Mouse (Mus musculus) myocyte (in vitro differentiated cells): Measurements from ENCODE around the gene Tenm4.

Experiments
- CEBPB ChIP-seq: IDR thresholded peaks from 2 replicates; pipeline ENCODE4 v1.6.1; 2011; ENCODE audit warnings: mild to moderate bottlenecking, moderate library complexity; ENCODE audit not compliant: poor library complexity, insufficient read depth, severe bottlenecking
- MYOG ChIP-seq, 3 experiments: IDR thresholded peaks; one replicate each; pipeline ENCODE4 v1.6.1; 2011; ENCODE audit warnings: control low read depth in 2 of 3, low read depth in 2 of 3, mild to moderate bottlenecking in 2 of 3; ENCODE audit not compliant: insufficient read length in 2 of 3, control insufficient read depth in 1 of 3, insufficient read depth in 1 of 3
- POLR2A ChIP-seq: IDR thresholded peaks from one replicate; pipeline ENCODE4 v1.6.1; 2011; ENCODE audit warnings: low read depth, mild to moderate bottlenecking, control low read depth, moderate library complexity; ENCODE audit not compliant: insufficient read length
- TCF12 ChIP-seq: IDR thresholded peaks from one replicate; pipeline ENCODE4 v1.6.1; 2011; ENCODE audit warnings: mild to moderate bottlenecking, control low read depth; ENCODE audit not compliant: poor library complexity, insufficient read depth, severe bottlenecking
- USF1 ChIP-seq: IDR thresholded peaks from one replicate; pipeline ENCODE4 v1.6.1; 2011; ENCODE audit warnings: low read depth, mild to moderate bottlenecking, control low read depth, moderate library complexity

DNA sequence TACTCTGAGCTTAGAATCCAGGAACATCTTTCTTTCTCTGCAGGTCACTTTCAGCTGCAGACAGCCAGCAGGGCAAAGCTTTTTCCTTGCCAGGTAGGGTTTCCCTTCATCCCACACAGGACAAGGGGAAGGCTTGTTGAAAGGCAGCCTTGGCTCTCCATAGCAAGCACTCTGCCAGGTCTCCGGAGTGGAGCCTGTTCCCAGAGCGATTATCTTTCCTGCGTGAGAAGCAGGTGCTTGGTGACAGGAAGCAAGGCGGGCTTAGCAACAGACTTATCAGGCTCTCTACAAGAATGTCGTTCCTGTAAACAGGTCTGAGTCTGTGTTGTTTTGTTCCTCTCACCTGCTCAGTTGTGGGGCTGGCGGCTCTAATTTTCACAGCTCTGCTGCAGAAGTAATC lies 186.5 kb downstream of the Tenm4 start:
- TF ChIP-seq POLR2A (no peak), CEBPB (no peak), MYOG (IDR thresholded peaks at IDR 0.05; ENCODE audit: control insufficient read depth in 1 of 3, insufficient read depth in 1 of 3, insufficient read length in 2 of 3, low read depth in 2 of 3) (no peak), USF1 (no peak), TCF12 (no peak)
